9 mouse cellular contexts compared by ENCODE assay signal in the genomic region with DNA sequence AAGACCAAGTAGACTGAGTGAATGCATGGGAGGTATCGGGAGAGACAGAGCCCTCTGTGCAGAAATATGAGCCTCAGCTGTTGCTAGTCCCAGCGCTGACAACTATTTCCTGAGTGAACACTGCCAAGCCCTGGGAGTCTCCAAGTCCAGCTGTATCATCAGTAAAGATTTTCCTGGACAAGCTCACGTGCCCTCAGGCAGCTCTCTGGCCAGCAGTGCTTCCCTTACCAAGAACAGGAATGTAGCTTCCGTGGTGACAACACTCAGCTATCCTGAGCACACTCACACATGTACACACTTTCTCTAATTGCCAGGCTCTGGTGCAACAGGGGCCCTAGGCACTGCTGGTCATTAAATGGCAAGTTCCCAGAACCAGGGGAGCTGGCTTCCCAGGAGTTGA. TPM values are rescaled to one million over a fixed set of nuclear protein-coding genes. Genes with fewer than 3 reads are reported as not detected.
DNase-seq lines count a peak whose midpoint lies in the region; ATAC-seq lines count a peak whose summit lies in the region.
"Had no signal": no experiment of that assay in that cellular context is flagged by ENCODE, and none has a peak within 500 bp of the region (broad histone marks: within the 10 kb centered on the region; RNA-seq: fewer than 3 reads in every experiment).

No protein-coding gene starts in this region.

- H3K9me3 ChIP-seq in midbrain, embryonic 10.5 days (replicated peaks): no peaks in the 10 kb centered on the region
- H3K9me3 ChIP-seq in midbrain, embryonic 15.5 days: no peaks in the 10 kb centered on the region
- no peaks in the 10 kb centered on the region for H3K9me3 ChIP-seq in intestine, embryonic 15.5 days
- H3K9me3 ChIP-seq: hindbrain, embryonic 15.5 days had no signal

- H3K4me3 ChIP-seq in midbrain, embryonic 10.5 days: no peak overlapping the region
- no peak overlapping the region for H3K4me3 ChIP-seq in midbrain, embryonic 15.5 days
- H3K4me3 ChIP-seq in intestine, embryonic 15.5 days (replicated peaks): no peak overlapping the region
- H3K4me3 ChIP-seq: hindbrain, embryonic 15.5 days had no signal

- peak overlapping the region; percentile 38; the same call in 1 of the 2 replicates for H3K27ac ChIP-seq in midbrain, embryonic 10.5 days (replicated peaks)
- no peak overlapping the region for H3K27ac ChIP-seq in midbrain, embryonic 15.5 days
- peak overlapping the region; percentile 32 for H3K27ac ChIP-seq in intestine, embryonic 15.5 days
- H3K27ac ChIP-seq: hindbrain, embryonic 15.5 days had no signal

- DNase-seq in midbrain, embryonic 10.5 days (ENCODE audit: low spot score): no peak
- DNase-seq in forelimb bud, embryonic 11.5 days (ENCODE audit: low read depth, low spot score): peak; percentile 39
- peak; percentile 27 for DNase-seq in lung, postnatal 14 days
- DNase-seq in layer of hippocampus, postnatal 36 days: no peak
- no peak for DNase-seq in ovary, postnatal 36 days (ENCODE audit: low spot score)

- ATAC-seq in midbrain, embryonic 15.5 days (replicated peaks): no peak
- ATAC-seq in intestine, embryonic 15.5 days: peak; percentile 51; the same call in 1 of the 2 replicates
- no peak for ATAC-seq in granulocyte monocyte progenitor cell, adult 5-6 weeks (replicated peaks; ENCODE audit: poor library complexity, severe bottlenecking)

- peaks cover 41% of the 10 kb centered on the region for H3K27me3 ChIP-seq in midbrain, embryonic 10.5 days (ENCODE audit: low read depth, poor library complexity, severe bottlenecking)
- no peaks in the 10 kb centered on the region for H3K27me3 ChIP-seq in midbrain, embryonic 15.5 days (replicated peaks)
- no peaks in the 10 kb centered on the region for H3K27me3 ChIP-seq in intestine, embryonic 15.5 days (replicated peaks)
- H3K27me3 ChIP-seq: hindbrain, embryonic 15.5 days had no signal

- H3K36me3 ChIP-seq in midbrain, embryonic 10.5 days: no peaks in the 10 kb centered on the region
- no peaks in the 10 kb centered on the region for H3K36me3 ChIP-seq in midbrain, embryonic 15.5 days (replicated peaks)
- no peaks in the 10 kb centered on the region for H3K36me3 ChIP-seq in intestine, embryonic 15.5 days
- H3K36me3 ChIP-seq: hindbrain, embryonic 15.5 days had no signal

- H3K4me2 ChIP-seq in midbrain, embryonic 15.5 days: no peak overlapping the region
- H3K4me2 ChIP-seq in intestine, embryonic 15.5 days (replicated peaks): no peak overlapping the region
- H3K4me2 ChIP-seq: hindbrain, embryonic 15.5 days had no signal

- H3K9ac ChIP-seq in midbrain, embryonic 15.5 days: no peak overlapping the region
- no peak overlapping the region for H3K9ac ChIP-seq in intestine, embryonic 15.5 days
- H3K9ac ChIP-seq: hindbrain, embryonic 15.5 days had no signal

- WGBS in midbrain, embryonic 10.5 days: 61% methylated on average over 4 of the region's 4 CpGs
- WGBS in midbrain, embryonic 15.5 days: 60% methylated on average over 4 of the region's 4 CpGs
- 40% methylated on average over 4 of the region's 4 CpGs for WGBS in intestine, embryonic 15.5 days

- peaks cover 27% of the 10 kb centered on the region for H3K4me1 ChIP-seq in midbrain, embryonic 10.5 days
- peaks cover 27% of the 10 kb centered on the region for H3K4me1 ChIP-seq in midbrain, embryonic 15.5 days
- H3K4me1 ChIP-seq in intestine, embryonic 15.5 days (replicated peaks): peaks cover 3% of the 10 kb centered on the region; the same call in 1 of the 2 replicates

RNA-seq across cellular contexts. Expression of a gene that starts 57.1 kb away (rescaled TPM):
- polyA plus RNA-seq in midbrain, embryonic 10.5 days (2016; fragmentation: Nextera tagmentation; extraction: Ambion mirVana): 0.14 and 0.15 TPM in 2 replicates
- polyA plus RNA-seq in midbrain, embryonic 15.5 days (2015; fragmentation: Nextera tagmentation; extraction: Ambion mirVana): 0.74 and 1.4 TPM in 2 replicates
- polyA plus RNA-seq in intestine, embryonic 15.5 days (2015; fragmentation: Nextera tagmentation; extraction: Ambion mirVana): 0.09 and 0.11 TPM in 2 replicates
- 1 to 10 TPM; 6.6 to 7.0 TPM for total RNA-seq in layer of hippocampus, postnatal 36 days (2021)
- total RNA-seq in granulocyte monocyte progenitor cell, adult 5-6 weeks (2014; fragmentation: Nextera tagmentation): 6.0 and 6.8 TPM in 2 replicates
- total RNA-seq in granulocyte monocyte progenitor cell, adult 5-6 weeks (2017): 2.2 and 4.4 TPM in 2 replicates

Comparison
In these comparisons a context has a peak if more than half of its experiments do, and no peak if none do; other contexts are left out.
1. DNase-seq: peak in forelimb bud, embryonic 11.5 days (single experiment) and lung, postnatal 14 days (single experiment); none in midbrain, embryonic 10.5 days (single experiment), layer of hippocampus, postnatal 36 days (0 of 2) and ovary, postnatal 36 days (single experiment).